Mouse (Mus musculus) CH12.LX (cell line): ENCODE results near the gene Serpine2. TPM values are rescaled to one million over a fixed set of nuclear protein-coding genes. Genes with fewer than 3 reads are reported as not detected.
A peak's percentile ranks its signal among the peaks of the same experiment; 100 is the strongest.

Source experiments
- DNase-seq: peaks from one replicate; pipeline ENCODE4 v3.0.0-alpha.2; 2013; ENCODE audit errors: extremely low read depth
- H3K27ac ChIP-seq: 2 replicates; pipeline ENCODE4 v1.5.1; 2012; ENCODE audit warnings: low read depth, mild to moderate bottlenecking, control low read depth, moderate library complexity; ENCODE audit not compliant: insufficient read depth
- H3K27me3 ChIP-seq: replicated peaks from 2 replicates; pipeline ENCODE3; 2012; ENCODE audit warnings: inconsistent platforms
- H3K36me3 ChIP-seq, 2 experiments: replicated peaks in 1 of 2; 2 replicates each; pipeline versions ENCODE3 to v1.6.1; 2012; ENCODE audit warnings: inconsistent platforms in 1 of 2, low read length in 1 of 2, mild to moderate bottlenecking in 1 of 2, mixed read lengths in 1 of 2, moderate library complexity in 1 of 2; ENCODE audit not compliant: control insufficient read depth in 1 of 2, insufficient read depth in 1 of 2
- H3K4me1 ChIP-seq, 2 experiments: 2 replicates each; pipeline ENCODE4 v1.6.1; 2012; ENCODE audit warnings: inconsistent platforms in 1 of 2, moderate library complexity in 1 of 2; ENCODE audit not compliant: insufficient read depth in 2 of 2, control insufficient read depth in 1 of 2
- H3K4me2 ChIP-seq: 2 replicates; pipeline ENCODE4 v1.6.1; 2012; ENCODE audit warnings: low read depth, mild to moderate bottlenecking, control low read depth; ENCODE audit not compliant: poor library complexity, insufficient read depth, severe bottlenecking
- H3K4me3 ChIP-seq, 3 experiments: fragments of 150-350 bp in 1 of 3; sonication (generic) in 1 of 3; replicated peaks in 1 of 3; 2 replicates each; pipeline versions ENCODE3 to v1.5.1; 2011 to 2012; ENCODE audit warnings: low read depth in 2 of 3, low read length in 2 of 3, mild to moderate bottlenecking in 2 of 3, moderate library complexity in 2 of 3, control low read depth in 1 of 3, improper control_type of control experiment in 1 of 3, inconsistent platforms in 1 of 3, mixed read lengths in 1 of 3; ENCODE audit not compliant: poor library complexity in 1 of 3
- H3K79me2 ChIP-seq: replicated peaks from 2 replicates; pipeline ENCODE4 v1.6.1; 2012; ENCODE audit warnings: mild to moderate bottlenecking, moderate library complexity; ENCODE audit not compliant: control insufficient read depth, poor library complexity, insufficient read depth, severe bottlenecking; ENCODE audit errors: extremely low read depth
- H3K9ac ChIP-seq: 2 replicates; pipeline ENCODE4 v1.6.1; 2012; ENCODE audit warnings: low read depth, mild to moderate bottlenecking, control low read depth, moderate library complexity; ENCODE audit not compliant: insufficient read depth
- H3K9me3 ChIP-seq: replicated peaks from 2 replicates; pipeline ENCODE3; 2012; ENCODE audit warnings: low read length, inconsistent platforms, mixed read lengths
- BHLHE40 ChIP-seq: IDR thresholded peaks from 2 replicates; pipeline ENCODE4 v1.6.1; 2011; ENCODE audit warnings: mild to moderate bottlenecking, low read depth, low read length, improper control_type of control experiment
- ELF1 ChIP-seq: IDR thresholded peaks from 2 replicates; pipeline ENCODE4 v1.6.1; 2014; ENCODE audit warnings: low read depth, mild to moderate bottlenecking, inconsistent platforms, low read length, improper control_type of control experiment
- EP300 ChIP-seq: IDR thresholded peaks from 2 replicates; pipeline ENCODE4 v1.6.1; 2011; ENCODE audit warnings: low read length, improper control_type of control experiment
- ETS1 ChIP-seq: conservative IDR thresholded peaks from 2 replicates; pipeline ENCODE4 v1.6.1; 2012; ENCODE audit warnings: low read depth, mild to moderate bottlenecking, inconsistent platforms, low read length, improper control_type of control experiment, moderate library complexity
- GABPA ChIP-seq: IDR thresholded peaks from 2 replicates; pipeline ENCODE4 v1.6.1; 2012; ENCODE audit warnings: low read depth, low read length, improper control_type of control experiment, inconsistent platforms; ENCODE audit not compliant: insufficient replicate concordance
- IRF4 ChIP-seq: IDR thresholded peaks from 2 replicates; pipeline ENCODE4 v1.6.1; 2014; ENCODE audit warnings: low read depth, mild to moderate bottlenecking, inconsistent platforms, low read length, improper control_type of control experiment
- KAT2A ChIP-seq: IDR thresholded peaks from 2 replicates; pipeline ENCODE4 v1.6.1; 2012; ENCODE audit warnings: low read length, improper control_type of control experiment, inconsistent platforms; ENCODE audit not compliant: insufficient replicate concordance
- MAFK ChIP-seq: IDR thresholded peaks from 2 replicates; pipeline ENCODE4 v1.6.1; 2011; ENCODE audit warnings: low read length, improper control_type of control experiment; ENCODE audit not compliant: insufficient replicate concordance
- MXI1 ChIP-seq: IDR thresholded peaks from 2 replicates; pipeline ENCODE4 v1.6.1; 2011; ENCODE audit warnings: mild to moderate bottlenecking, low read depth, low read length, improper control_type of control experiment
- MYC ChIP-seq: IDR thresholded peaks from 2 replicates; pipeline ENCODE4 v1.6.1; 2011; ENCODE audit warnings: low read depth, mild to moderate bottlenecking, improper control_type of control experiment, low read length
- PAX5 ChIP-seq: IDR thresholded peaks from 2 replicates; pipeline ENCODE4 v1.6.1; 2012; ENCODE audit warnings: low read length, inconsistent platforms, mixed read lengths
- POLR2A ChIP-seq: IDR thresholded peaks from 2 replicates; pipeline ENCODE4 v1.6.1; 2011; ENCODE audit warnings: low read depth, mild to moderate bottlenecking, improper control_type of control experiment, low read length
- SMC3 ChIP-seq: IDR thresholded peaks from 2 replicates; pipeline ENCODE4 v1.6.1; 2011; ENCODE audit warnings: low read depth, low read length, improper control_type of control experiment
- TBP ChIP-seq: conservative IDR thresholded peaks from 2 replicates; pipeline ENCODE4 v1.6.1; 2011; ENCODE audit warnings: low read depth, low read length, improper control_type of control experiment
- USF1 ChIP-seq: IDR thresholded peaks from 2 replicates; pipeline ENCODE4 v1.6.1; 2014; ENCODE audit warnings: low read depth, mild to moderate bottlenecking, inconsistent platforms, low read length, improper control_type of control experiment
- ZKSCAN1 ChIP-seq: IDR thresholded peaks from 2 replicates; pipeline ENCODE4 v1.6.1; 2012; ENCODE audit warnings: low read depth, inconsistent platforms, low read length, improper control_type of control experiment, borderline replicate concordance
- ZMIZ1 ChIP-seq: IDR thresholded peaks from 2 replicates; pipeline ENCODE4 v1.6.1; 2012; ENCODE audit warnings: low read depth, mild to moderate bottlenecking, inconsistent platforms, low read length, improper control_type of control experiment
- dilution Hi-C: fragments of 300-500 bp; cut with MboI; formaldehyde crosslinking; loops from 2 replicates; pipeline ENCODE4 v1.14.3; 2020; ENCODE audit warnings: low sequenced_read_pairs; ENCODE audit not compliant: extremely low pct_unique_long_range_greater_than_20kb, extremely low pct_ligation_motif_present
- in situ Hi-C: fragments of 300-500 bp; cut with MboI; formaldehyde crosslinking; loops from 3 replicates; pipeline ENCODE4 v1.14.3; 2019; ENCODE audit warnings: low sequenced_read_pairs, low pct_ligation_motif_present, low pct_unique_long_range_greater_than_20kb, mixed read lengths
- polyA plus RNA-seq: library from polyadenylated mRNA; unstranded; fragments of >175 nt; gene quantifications from 2 replicates; pipeline ENCODE4 v1.2.1, GENCODE M21; 2012; ENCODE audit warnings: low read depth; ENCODE audit not compliant: insufficient read length
- total RNA-seq, 2 experiments: library from RNA; depleted of rRNA; stranded (reverse); fragments of 300-350 nt in 1 of 2; fragments of >200 nt in 1 of 2; gene quantifications; 2 replicates each; pipeline ENCODE4 v1.2.3; 2012 to 2014

Gene Serpine2
- total and polyA plus RNA-seq, 3 experiments, result 14.8 to 17.3 (median 15.1) TPM

DNA sequence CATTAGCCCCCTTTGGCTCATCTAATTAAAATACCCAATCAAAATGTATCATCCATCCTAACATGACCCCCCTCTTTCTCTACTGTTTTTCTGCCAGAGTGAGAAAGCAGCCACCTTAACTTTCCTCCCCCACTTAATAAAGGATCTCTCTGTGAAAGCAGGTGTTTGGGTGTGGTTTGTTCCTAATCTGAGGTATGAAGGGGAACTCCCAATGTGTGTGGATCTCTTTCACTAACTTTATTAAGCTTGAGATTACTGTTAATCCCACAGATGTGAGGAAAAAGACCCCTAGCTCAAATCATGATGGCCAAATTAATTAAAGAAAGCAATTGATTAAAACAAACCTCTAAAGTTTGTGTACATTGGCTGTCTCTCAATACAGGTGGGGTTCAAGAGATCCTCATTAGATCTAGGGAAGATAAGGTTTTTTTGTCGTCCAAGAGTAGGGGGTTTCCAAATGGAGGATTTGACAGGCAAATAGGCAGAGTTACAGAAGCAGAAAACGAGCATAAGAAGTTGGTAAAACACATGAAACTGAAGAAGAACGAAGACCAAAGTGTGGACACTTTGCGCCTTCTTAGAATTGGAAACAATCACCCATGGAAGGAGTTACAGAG is 86.7 kb downstream of the Serpine2 start (continued):
- TF ChIP-seq USF1 (no peak), GABPA (no peak), MXI1 (no peak; the same call in 1 of the 2 replicates), MAFK (peak; percentile 48; the same call in 1 of the 2 replicates), ELF1 (no peak), KAT2A (no peak), ETS1 (peak; percentile 58)

DNA sequence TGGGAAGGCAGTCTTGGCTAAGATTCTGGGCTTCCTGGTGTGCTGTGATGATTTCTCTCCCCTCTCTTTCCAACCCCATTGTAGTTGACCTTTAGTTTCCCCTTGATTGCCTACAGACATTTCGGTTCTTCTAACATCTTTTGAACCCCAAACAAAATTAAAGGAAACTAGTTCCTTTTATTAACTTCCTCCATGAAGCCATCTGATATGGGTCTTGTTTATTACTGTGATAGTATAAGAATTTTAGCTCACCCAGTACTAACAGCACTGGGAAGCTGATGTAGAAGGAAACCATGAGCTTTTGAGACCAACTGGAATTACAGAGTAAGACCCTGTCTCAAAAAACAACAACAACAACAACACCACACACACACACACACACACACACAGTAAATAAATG is 92.7 kb downstream of the Serpine2 start:
- H3K9ac ChIP-seq, result no peak overlapping the region
- H3K9me3 ChIP-seq, result no peaks in the 10 kb centered on the region
- H3K79me2 ChIP-seq, result no peaks in the 10 kb centered on the region
- H3K4me2 ChIP-seq, result no peak overlapping the region
- dilution Hi-C loops (no loop called here), in situ Hi-C loops (loop anchor here (25.0 kb wide), 1 partner anchor 719 kb away; no protein-coding TSS in a partner anchor)
- peaks cover 20 to 89% of the 10 kb centered on the region in 2 experiments for H3K4me1 ChIP-seq
- H3K27ac ChIP-seq, result no peak overlapping the region
- DNase-seq, result no peak
- TF ChIP-seq IRF4 (no peak), TBP (no peak), BHLHE40 (no peak), POLR2A (no peak), ZMIZ1 (no peak), ELF1 (no peak), SMC3 (no peak), ZKSCAN1 (no peak), PAX5 (no peak), ETS1 (no peak), EP300 (no peak), MYC (no peak)
- no peaks in the 10 kb centered on the region for H3K36me3 ChIP-seq
- H3K27me3 ChIP-seq, result no peaks in the 10 kb centered on the region
- H3K4me3 ChIP-seq, result no peak overlapping the region

DNA sequence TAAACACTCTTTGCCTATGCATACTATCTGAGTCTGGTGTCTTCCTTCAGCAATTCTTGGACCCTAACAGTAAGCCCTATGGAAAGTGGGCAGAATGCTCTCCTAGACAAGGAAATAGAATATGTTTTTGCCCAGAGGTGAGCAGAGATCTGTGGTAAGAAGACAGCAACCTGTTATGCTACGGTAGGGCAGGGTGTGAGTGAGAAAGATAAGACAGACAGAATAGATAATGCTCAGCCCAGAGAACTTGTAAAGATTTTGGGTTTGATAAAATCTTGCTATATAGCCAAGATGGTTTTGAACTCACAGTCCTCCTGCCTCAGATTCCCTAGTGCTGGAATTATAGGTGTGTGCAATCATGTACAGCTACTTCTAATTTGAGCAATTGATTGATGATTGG is 96.5 kb downstream of the Serpine2 start:
- no peak for TF ChIP-seq ETS1
- TF ChIP-seq USF1, result no peak
- H3K4me3 ChIP-seq, result no peak overlapping the region
- H3K9me3 ChIP-seq, result no peaks in the 10 kb centered on the region
- no peak overlapping the region for H3K4me2 ChIP-seq
- H3K36me3 ChIP-seq, result no peaks in the 10 kb centered on the region
- dilution Hi-C loops (no loop called here), in situ Hi-C loops (loop anchor here (25.0 kb wide), 1 partner anchor 723 kb away; no protein-coding TSS in a partner anchor)
- no peaks in the 10 kb centered on the region for H3K27me3 ChIP-seq
- DNase-seq, result no peak
- no peak overlapping the region for H3K9ac ChIP-seq
- H3K27ac ChIP-seq, result no peak overlapping the region
- peaks cover 12 to 63% of the 10 kb centered on the region in 2 experiments for H3K4me1 ChIP-seq
- H3K79me2 ChIP-seq, result peaks cover 17% of the 10 kb centered on the region
